Mouse (Mus musculus) brown adipose tissue, adult 24 weeks (tissue): ENCODE data around the gene Pkn1. TPM values are rescaled to one million over a fixed set of nuclear protein-coding genes. Genes with fewer than 3 reads are reported as not detected.

ENCODE experiments used
- H3K27ac ChIP-seq: fragments of 200-500 bp; replicated peaks from 2 replicates; pipeline ENCODE4 v1.5.1; 2012; ENCODE audit warnings: low read depth, mild to moderate bottlenecking, low read length
- H3K4me1 ChIP-seq: fragments of 200-500 bp; 2 replicates; pipeline ENCODE4 v1.6.1; 2012; ENCODE audit warnings: low read length, mixed read lengths; ENCODE audit not compliant: control insufficient read depth, insufficient read depth, insufficient read length
- H3K4me3 ChIP-seq: fragments of 200-500 bp; 2 replicates; pipeline ENCODE4 v1.5.1; 2012; ENCODE audit warnings: low read depth, mild to moderate bottlenecking, low read length, moderate library complexity; ENCODE audit not compliant: insufficient read depth
- polyA plus RNA-seq: library from polyadenylated mRNA; stranded (reverse); fragments of >200 nt; gene quantifications from 2 replicates; pipeline ENCODE4 v1.2.4, GENCODE M21; 2012; ENCODE audit not compliant: missing spikeins, insufficient read depth, insufficient read length

The Pkn1 gene
- polyA plus RNA-seq, 1 experiment, result 98.1 TPM

- H3K4me3 ChIP-seq, result no peak overlapping the region
- H3K4me1 ChIP-seq, result no peaks in the 10 kb centered on the region
- H3K27ac ChIP-seq, result no peak overlapping the region
Observed at GRCm38 (mm10) chr8:83623549-83623948, 75.4 kb downstream of the Pkn1 start.

- Histone ChIP-seq H3K27ac (no peak overlapping the region), H3K4me1 (no peaks in the 10 kb centered on the region), H3K4me3 (peak overlapping the region; percentile 32)
Observed at GRCm38 (mm10) chr8:83622389-83622989, 76.5 kb downstream of the Pkn1 start.

GRCm38 (mm10) chr8:83621691-83622388 is 77.1 kb downstream of the Pkn1 start:
- no peak overlapping the region for H3K27ac ChIP-seq
- no peaks in the 10 kb centered on the region for H3K4me1 ChIP-seq
- H3K4me3 ChIP-seq, result peak overlapping the region; percentile 32

- no peaks in the 10 kb centered on the region for H3K4me1 ChIP-seq
- H3K4me3 ChIP-seq, result no peak overlapping the region
- no peak overlapping the region for H3K27ac ChIP-seq
Observed at GRCm38 (mm10) chr8:83619568-83620285, 79.3 kb downstream of the Pkn1 start.

GRCm38 (mm10) chr8:83618566-83618965 is 80.4 kb downstream of the Pkn1 start:
- no peak overlapping the region for H3K4me3 ChIP-seq
- H3K27ac ChIP-seq, result no peak overlapping the region
- H3K4me1 ChIP-seq, result no peaks in the 10 kb centered on the region

- Histone ChIP-seq H3K4me1 (no peaks in the 10 kb centered on the region), H3K27ac (no peak overlapping the region), H3K4me3 (no peak overlapping the region)
Observed at GRCm38 (mm10) chr8:83617111-83617510, 81.9 kb downstream of the Pkn1 start.

GRCm38 (mm10) chr8:83616625-83617024 is 82.4 kb downstream of the Pkn1 start:
- Histone ChIP-seq H3K4me1 (no peaks in the 10 kb centered on the region), H3K27ac (no peak overlapping the region), H3K4me3 (no peak overlapping the region)

Other genes with a start within 250 kb of the Pkn1 start
- gene Scoc, start 240.8 kb downstream of the Pkn1 start, polyA plus RNA-seq, result 136 and 154 TPM in 2 replicates
- not detected in 2 replicates for gene Olfr370, start 163.4 kb downstream of the Pkn1 start, polyA plus RNA-seq
- gene Ndufb7, start 132.5 kb downstream of the Pkn1 start, polyA plus RNA-seq, result 676 and 868 TPM in 2 replicates
- 552 and 608 TPM in 2 replicates for gene Tecr, start 91.2 kb downstream of the Pkn1 start, polyA plus RNA-seq
- 25.0 and 50.3 TPM in 2 replicates for gene Dnajb1, start 91.0 kb downstream of the Pkn1 start, polyA plus RNA-seq
- 20.8 and 21.2 TPM in 2 replicates for gene Gipc1, start 46.5 kb downstream of the Pkn1 start, polyA plus RNA-seq
- not detected in 2 replicates for gene Ptger1, start 32.5 kb downstream of the Pkn1 start, polyA plus RNA-seq
- 7.7 and 14.1 TPM in 2 replicates for gene Ddx39, start 16.0 kb upstream of the Pkn1 start, polyA plus RNA-seq
- 30.1 and 34.2 TPM in 2 replicates for gene Adgre5, start 42.1 kb upstream of the Pkn1 start, polyA plus RNA-seq
- 1.5 and 1.6 TPM in 2 replicates for gene Adgrl1, start 200.9 kb upstream of the Pkn1 start, polyA plus RNA-seq